Mouse (Mus musculus) MEL (cell line): ENCODE data around the gene Vmn2r27. TPM values are rescaled to one million over a fixed set of nuclear protein-coding genes. Genes with fewer than 3 reads are reported as not detected.

Experiments
- DNase-seq: peaks from one replicate; pipeline ENCODE4 v3.0.0; 2011; ENCODE audit warnings: low read depth, low spot score
- H3K27ac ChIP-seq: 2 replicates; pipeline ENCODE4 v1.5.1; 2012; ENCODE audit warnings: low read depth, mild to moderate bottlenecking, control low read depth, low read length, moderate library complexity; ENCODE audit not compliant: control insufficient read depth
- H3K27me3 ChIP-seq, 2 experiments: fragments of 150-350 bp in 1 of 2; sonication (generic) in 1 of 2; 2 replicates each; pipeline ENCODE4 v1.6.1; 2012; ENCODE audit warnings: low read length in 2 of 2, mild to moderate bottlenecking in 2 of 2, improper control_type of control experiment in 1 of 2, moderate library complexity in 1 of 2; ENCODE audit not compliant: insufficient read depth in 2 of 2, control insufficient read depth in 1 of 2
- H3K36me3 ChIP-seq, 2 experiments: 2 replicates each; pipeline ENCODE4 v1.6.1; 2012 to 2014; ENCODE audit warnings: low read length in 2 of 2, improper control_type of control experiment in 1 of 2, inconsistent platforms in 1 of 2, mild to moderate bottlenecking in 1 of 2; ENCODE audit not compliant: insufficient read depth in 2 of 2, control insufficient read depth in 1 of 2
- H3K4me1 ChIP-seq, 2 experiments: fragments of 150-350 bp in 1 of 2; sonication (generic) in 1 of 2; 2 replicates each; pipeline ENCODE4 v1.6.1; 2012; ENCODE audit warnings: low read length in 2 of 2, improper control_type of control experiment in 1 of 2, mild to moderate bottlenecking in 1 of 2; ENCODE audit not compliant: insufficient read depth in 2 of 2, control insufficient read depth in 1 of 2
- H3K4me3 ChIP-seq, 2 experiments: fragments of 150-350 bp in 1 of 2; sonication (generic) in 1 of 2; 2 replicates each; pipeline ENCODE4 v1.5.1; 2012; ENCODE audit warnings: low read depth in 2 of 2, low read length in 2 of 2, mild to moderate bottlenecking in 2 of 2, moderate library complexity in 2 of 2, control low read depth in 1 of 2, improper control_type of control experiment in 1 of 2; ENCODE audit not compliant: control insufficient read depth in 1 of 2, insufficient read depth in 1 of 2
- H3K79me2 ChIP-seq: 2 replicates; pipeline ENCODE4 v1.6.1; 2012; ENCODE audit warnings: mild to moderate bottlenecking, low read length, moderate library complexity; ENCODE audit not compliant: control insufficient read depth, poor library complexity, insufficient read depth
- H3K9ac ChIP-seq: 2 replicates; pipeline ENCODE4 v1.6.1; 2012; ENCODE audit warnings: low read depth, mild to moderate bottlenecking, control low read depth, low read length, moderate library complexity; ENCODE audit not compliant: control insufficient read depth, poor library complexity, severe bottlenecking
- H3K9me3 ChIP-seq: fragments of 150-350 bp; sonication (generic); replicated peaks from 2 replicates; pipeline ENCODE4 v1.6.1; 2012; ENCODE audit warnings: mild to moderate bottlenecking, low read length, improper control_type of control experiment, moderate library complexity; ENCODE audit not compliant: insufficient read depth
- CHD2 ChIP-seq: IDR thresholded peaks from 2 replicates; pipeline ENCODE4 v1.6.1; 2011; ENCODE audit warnings: low read length, improper control_type of control experiment
- E2F4 ChIP-seq: IDR thresholded peaks from 2 replicates; pipeline ENCODE4 v1.6.1; 2011; ENCODE audit warnings: low read depth, low read length, improper control_type of control experiment, borderline replicate concordance
- ELF1 ChIP-seq: IDR thresholded peaks from 2 replicates; pipeline ENCODE4 v1.6.1; 2014; ENCODE audit warnings: low read depth, mild to moderate bottlenecking, inconsistent platforms, low read length, improper control_type of control experiment, moderate library complexity
- GATA1 ChIP-seq: IDR thresholded peaks from 2 replicates; pipeline ENCODE4 v1.6.1; 2011; ENCODE audit warnings: low read depth, low read length, improper control_type of control experiment
- KAT2A ChIP-seq: conservative IDR thresholded peaks from 2 replicates; pipeline ENCODE4 v1.6.1; 2012; ENCODE audit warnings: low read depth, low read length, improper control_type of control experiment, inconsistent platforms
- MAZ ChIP-seq: IDR thresholded peaks from 2 replicates; pipeline ENCODE4 v1.6.1; 2012; ENCODE audit warnings: low read depth, mild to moderate bottlenecking, inconsistent platforms, low read length, improper control_type of control experiment
- MXI1 ChIP-seq: IDR thresholded peaks from 2 replicates; pipeline ENCODE4 v1.6.1; 2011; ENCODE audit warnings: mild to moderate bottlenecking, low read depth, low read length, improper control_type of control experiment
- MYB ChIP-seq: IDR thresholded peaks from 2 replicates; pipeline ENCODE4 v1.6.1; 2011; ENCODE audit warnings: mild to moderate bottlenecking, low read depth, low read length, improper control_type of control experiment
- NELFE ChIP-seq: IDR thresholded peaks from 2 replicates; pipeline ENCODE4 v1.6.1; 2011; ENCODE audit warnings: low read depth, low read length, improper control_type of control experiment
- NRF1 ChIP-seq: IDR thresholded peaks from 2 replicates; pipeline ENCODE4 v1.6.1; 2014; ENCODE audit warnings: low read depth, mild to moderate bottlenecking, inconsistent platforms, low read length, improper control_type of control experiment, moderate library complexity; ENCODE audit not compliant: poor library complexity, insufficient read depth, severe bottlenecking
- POLR2A ChIP-seq, 2 experiments: IDR thresholded peaks; 2 replicates each; pipeline ENCODE4 v1.6.1; 2011 to 2012; ENCODE audit warnings: low read length in 2 of 2, mild to moderate bottlenecking in 2 of 2, control low read depth in 1 of 2, improper control_type of control experiment in 1 of 2, low read depth in 1 of 2, moderate library complexity in 1 of 2; ENCODE audit not compliant: control insufficient read depth in 1 of 2, insufficient read depth in 1 of 2, poor library complexity in 1 of 2
- POLR2AphosphoS2 ChIP-seq: IDR thresholded peaks from 2 replicates; pipeline ENCODE4 v1.6.1; 2011; ENCODE audit warnings: low read length, improper control_type of control experiment
- SIN3A ChIP-seq: IDR thresholded peaks from 2 replicates; pipeline ENCODE4 v1.6.1; 2012; ENCODE audit warnings: low read length, improper control_type of control experiment, inconsistent platforms
- SMC3 ChIP-seq: IDR thresholded peaks from 2 replicates; pipeline ENCODE4 v1.6.1; 2011; ENCODE audit warnings: low read depth, low read length, improper control_type of control experiment
- TAL1 ChIP-seq: IDR thresholded peaks from 2 replicates; pipeline ENCODE4 v1.6.1; 2012; ENCODE audit warnings: mild to moderate bottlenecking, inconsistent platforms, low read length, moderate library complexity, mixed read lengths
- USF1 ChIP-seq: IDR thresholded peaks from 2 replicates; pipeline ENCODE4 v1.6.1; 2014; ENCODE audit warnings: low read depth, mild to moderate bottlenecking, inconsistent platforms, low read length, improper control_type of control experiment, moderate library complexity
- USF2 ChIP-seq, 2 experiments: IDR thresholded peaks; 2 replicates each; pipeline ENCODE4 v1.6.1; 2011 to 2012; ENCODE audit warnings: improper control_type of control experiment in 2 of 2, low read length in 2 of 2, borderline replicate concordance in 1 of 2, inconsistent platforms in 1 of 2, low read depth in 1 of 2, mild to moderate bottlenecking in 1 of 2; ENCODE audit not compliant: insufficient read depth in 1 of 2
- ZMIZ1 ChIP-seq: IDR thresholded peaks from 2 replicates; pipeline ENCODE4 v1.6.1; 2012; ENCODE audit warnings: low read depth, mild to moderate bottlenecking, inconsistent platforms, low read length, improper control_type of control experiment, moderate library complexity
- ZNF384 ChIP-seq: IDR thresholded peaks from 2 replicates; pipeline ENCODE4 v1.6.1; 2012; ENCODE audit warnings: low read depth, mild to moderate bottlenecking, inconsistent platforms, low read length, improper control_type of control experiment
- polyA plus RNA-seq, 2 experiments: library from polyadenylated mRNA; stranded (reverse) in 1 of 2; unstranded in 1 of 2; fragments of >175 nt in 1 of 2; fragments of >200 nt in 1 of 2; gene quantifications; 2 replicates each; pipeline versions ENCODE4 v1.2.1 to v1.2.4; 2012; ENCODE audit warnings: low replicate concordance in 2 of 2, low read depth in 1 of 2; ENCODE audit not compliant: insufficient read length in 2 of 2, insufficient read depth in 1 of 2, missing spikeins in 1 of 2
- total RNA-seq: library from RNA; depleted of rRNA; stranded (reverse); fragments of 300-350 nt; gene quantifications from 2 replicates; pipeline ENCODE4 v1.2.3, GENCODE M21; 2012

Gene Vmn2r27
- total and polyA plus RNA-seq, 3 experiments: not detected

GRCm38 (mm10) chr6:124168499-124169257 is 63.0 kb downstream of the Vmn2r27 start:
- no peak for DNase-seq
- H3K4me1 ChIP-seq: no peaks in the 10 kb centered on the region
- no peaks in the 10 kb centered on the region for H3K9me3 ChIP-seq
- peaks cover 0 to 2% of the 10 kb centered on the region in 2 experiments; a peak in 1 of 4 replicates for H3K27me3 ChIP-seq
- no peaks in the 10 kb centered on the region for H3K79me2 ChIP-seq
- TF ChIP-seq GATA1 (no peak), POLR2A (IDR thresholded peaks at IDR 0.05; ENCODE audit: control insufficient read depth in 1 of 2, insufficient read depth in 1 of 2, low read depth in 1 of 2, low read length in 2 of 2, poor library complexity in 1 of 2) (no peak), USF2 (IDR thresholded peaks at IDR 0.05; ENCODE audit: borderline replicate concordance in 1 of 2, insufficient read depth in 1 of 2, low read depth in 1 of 2, low read length in 2 of 2) (no peak)
- TF ChIP-seq, all 39 proteins: peak for 0
- no peak overlapping the region for H3K9ac ChIP-seq
- no peaks in the 10 kb centered on the region for H3K36me3 ChIP-seq
- H3K4me3 ChIP-seq: no peak overlapping the region
- no peak overlapping the region for H3K27ac ChIP-seq

- no peak overlapping the region for H3K9ac ChIP-seq
- H3K4me3 ChIP-seq: no peak overlapping the region
- H3K79me2 ChIP-seq: no peaks in the 10 kb centered on the region
- DNase-seq: no peak
- H3K4me1 ChIP-seq: no peaks in the 10 kb centered on the region
- no peaks in the 10 kb centered on the region for H3K9me3 ChIP-seq
- TF ChIP-seq ZMIZ1: no peak
- TF ChIP-seq ELF1: no peak
- no peak for TF ChIP-seq SIN3A
- no peak for TF ChIP-seq SMC3
- TF ChIP-seq KAT2A: no peak
- TF ChIP-seq CHD2: no peak
- no peak for TF ChIP-seq GATA1
- no peak for TF ChIP-seq NRF1
- no peak for TF ChIP-seq POLR2AphosphoS2
- no peak for TF ChIP-seq ZNF384
- TF ChIP-seq MXI1: no peak
- no peak for TF ChIP-seq NELFE
- TF ChIP-seq MAZ: no peak
- TF ChIP-seq TAL1: no peak
- TF ChIP-seq POLR2A (IDR thresholded peaks at IDR 0.05; ENCODE audit: control insufficient read depth in 1 of 2, insufficient read depth in 1 of 2, low read depth in 1 of 2, low read length in 2 of 2, poor library complexity in 1 of 2): no peak
- TF ChIP-seq MYB: no peak
- TF ChIP-seq USF1: no peak
- TF ChIP-seq E2F4: no peak
- TF ChIP-seq, all 39 proteins: peak for 0
- peaks cover 0 to 2% of the 10 kb centered on the region in 2 experiments; a peak in 1 of 4 replicates for H3K27me3 ChIP-seq
- no peak overlapping the region for H3K27ac ChIP-seq
- H3K36me3 ChIP-seq: no peaks in the 10 kb centered on the region
These were observed 65.1 kb downstream of the Vmn2r27 start for GRCm38 (mm10) chr6:124166596-124166995.
